Mouse (Mus musculus) intestine, postnatal 0 days (tissue): ENCODE measurements around the gene Cd24a. TPM values are rescaled to one million over a fixed set of nuclear protein-coding genes. Genes with fewer than 3 reads are reported as not detected.

Experiments
- ATAC-seq: fragments of 200-750 bp; cut with Nextera tagmentation; 2 replicates; pipeline ENCODE4 v1.8.0; 2017; ENCODE audit warnings: mild to moderate bottlenecking, moderate TSS enrichment, moderate library complexity
- H3K27ac ChIP-seq: fragments of 300-500 bp; sonication (generic); 2 replicates; pipeline ENCODE4 v1.5.1; 2014; ENCODE audit warnings: mild to moderate bottlenecking, low read depth, low read length, moderate library complexity
- H3K27me3 ChIP-seq: fragments of 300-500 bp; sonication (generic); replicated peaks from 2 replicates; pipeline ENCODE4 v1.6.1; 2014; ENCODE audit warnings: low read length, mixed read lengths; ENCODE audit not compliant: control insufficient read depth, insufficient read depth
- H3K36me3 ChIP-seq: fragments of 300-500 bp; sonication (generic); 2 replicates; pipeline ENCODE4 v1.6.1; 2014; ENCODE audit warnings: mild to moderate bottlenecking, moderate library complexity; ENCODE audit not compliant: control insufficient read depth, insufficient read depth
- H3K4me1 ChIP-seq: fragments of 300-500 bp; sonication (generic); replicated peaks from 2 replicates; pipeline ENCODE4 v1.6.1; 2014; ENCODE audit warnings: antibody characterized with exemption, low read length, mixed read lengths; ENCODE audit not compliant: control insufficient read depth, insufficient read depth
- H3K4me2 ChIP-seq: fragments of 300-500 bp; sonication (generic); replicated peaks from 2 replicates; pipeline ENCODE4 v1.6.1; 2014; ENCODE audit warnings: low read depth, mild to moderate bottlenecking, moderate library complexity
- H3K4me3 ChIP-seq: fragments of 300-500 bp; sonication (generic); 2 replicates; pipeline ENCODE4 v1.5.1; 2014; ENCODE audit warnings: low read depth, low read length
- H3K9ac ChIP-seq: fragments of 300-500 bp; sonication (generic); 2 replicates; pipeline ENCODE4 v1.6.1; 2014; ENCODE audit warnings: mild to moderate bottlenecking, low read depth, low read length
- H3K9me3 ChIP-seq: fragments of 300-500 bp; sonication (generic); 2 replicates; pipeline ENCODE4 v1.6.1; 2016; ENCODE audit warnings: mixed run types; ENCODE audit not compliant: control insufficient read depth
- CTCF ChIP-seq: sonication (generic); IDR thresholded peaks from 2 replicates; pipeline ENCODE4 v1.5.1; 2016; ENCODE audit warnings: low read depth, mild to moderate bottlenecking, control low read depth, antibody characterized with exemption, moderate library complexity
- WGBS: fragments of 180-500 bp; shearing (Covaris S2); extraction: QIAGEN DNeasy Blood & Tissue Kit; methylation state at CpG from one replicate; pipeline ENCODE4 v1.1.7; 2014; 5-methylcytosine and 5-hydroxymethylcytosine counted together
- polyA plus RNA-seq: library from polyadenylated mRNA; unstranded; fragments of >200 nt; fragmentation: Nextera tagmentation; extraction: Ambion mirVana; gene quantifications from 2 replicates; pipeline ENCODE4 v1.2.1, GENCODE M21; 2015

Cd24a gene
- polyA plus RNA-seq, 1 experiment from 2014 or later: 91.9 TPM

- Histone ChIP-seq H3K4me1 (no peaks in the 10 kb centered on the region), H3K27me3 (no peaks in the 10 kb centered on the region), H3K9me3 (no peaks in the 10 kb centered on the region), H3K4me3 (no peak overlapping the region), H3K4me2 (no peak overlapping the region), H3K9ac (no peak overlapping the region), H3K36me3 (no peaks in the 10 kb centered on the region), H3K27ac (no peak overlapping the region)
- no peak for ATAC-seq
- 33% methylated on average over 2 of the region's 2 CpGs for WGBS
- peak; percentile 44 for TF ChIP-seq CTCF
Observed at GRCm38 (mm10) chr10:43560765-43561164, 17.3 kb upstream of the Cd24a start.

- WGBS: 91% methylated on average over 2 of the region's 2 CpGs
- TF ChIP-seq CTCF: no peak; the same call in 1 of the 2 replicates
- H3K27me3 ChIP-seq: no peaks in the 10 kb centered on the region
- H3K27ac ChIP-seq: no peak overlapping the region
- H3K9me3 ChIP-seq: no peaks in the 10 kb centered on the region
- no peak overlapping the region for H3K4me3 ChIP-seq
- H3K4me2 ChIP-seq: no peak overlapping the region
- H3K9ac ChIP-seq: no peak overlapping the region
- ATAC-seq: no peak
- H3K36me3 ChIP-seq: no peaks in the 10 kb centered on the region
- H3K4me1 ChIP-seq: no peaks in the 10 kb centered on the region
Observed at GRCm38 (mm10) chr10:43561311-43561710, 16.8 kb upstream of the Cd24a start.

- no peak for TF ChIP-seq CTCF
- ATAC-seq: no peak
- 81% methylated on average over 2 of the region's 2 CpGs for WGBS
- Histone ChIP-seq H3K4me2 (no peak overlapping the region), H3K9me3 (no peaks in the 10 kb centered on the region), H3K36me3 (no peaks in the 10 kb centered on the region), H3K9ac (no peak overlapping the region), H3K4me3 (no peak overlapping the region), H3K27me3 (no peaks in the 10 kb centered on the region), H3K4me1 (no peaks in the 10 kb centered on the region), H3K27ac (no peak overlapping the region)
Observed at GRCm38 (mm10) chr10:43574352-43574751, 3.7 kb upstream of the Cd24a start.

DNA sequence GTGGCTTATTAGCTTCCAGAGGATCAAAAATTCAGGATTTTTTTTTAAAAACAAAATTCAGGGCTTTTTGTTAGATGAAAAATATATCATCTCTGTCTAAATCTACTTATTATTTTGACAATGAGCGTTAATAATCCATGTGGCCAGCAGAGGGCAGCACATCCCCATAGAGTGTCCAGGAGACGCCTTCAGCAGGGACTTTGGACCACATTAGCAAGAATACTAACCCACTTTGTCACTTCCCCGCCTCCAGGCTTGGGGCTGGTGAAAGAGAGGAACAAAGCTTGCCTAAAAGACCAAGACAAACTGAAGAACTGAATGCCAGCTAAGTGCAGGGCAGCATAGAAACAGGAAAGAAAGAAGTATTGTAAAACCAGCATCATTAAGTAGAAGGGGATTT, 3.1 kb upstream of the Cd24a start:
- no peaks in the 10 kb centered on the region for H3K36me3 ChIP-seq
- no peak for ATAC-seq

GRCm38 (mm10) chr10:43577299-43577996, 636 bp upstream of the Cd24a start:
- Histone ChIP-seq H3K4me3 (peak overlapping the region; percentile 64), H3K36me3 (no peaks in the 10 kb centered on the region), H3K9me3 (no peaks in the 10 kb centered on the region), H3K9ac (no peak overlapping the region), H3K4me2 (peak overlapping the region; percentile 97), H3K27me3 (no peaks in the 10 kb centered on the region), H3K27ac (no peak overlapping the region), H3K4me1 (0 out of 2 replicates have a peak, but pooled peaks cover 5% of the 10 kb centered on the region)
- WGBS: 18% methylated on average over 19 of the region's 19 CpGs
- TF ChIP-seq CTCF: peak; percentile 48
- ATAC-seq: peak; percentile 11; the same call in 1 of the 2 replicates

More for the DNA sequence above, 3.1 kb upstream of the Cd24a start:
- Histone ChIP-seq H3K9me3 (no peaks in the 10 kb centered on the region), H3K4me2 (no peak overlapping the region), H3K9ac (no peak overlapping the region), H3K4me3 (no peak overlapping the region), H3K4me1 (no peaks in the 10 kb centered on the region), H3K27ac (no peak overlapping the region), H3K27me3 (no peaks in the 10 kb centered on the region)
- 4% methylated on average over 3 of the region's 3 CpGs for WGBS
- peak; percentile 93 for TF ChIP-seq CTCF

DNA sequence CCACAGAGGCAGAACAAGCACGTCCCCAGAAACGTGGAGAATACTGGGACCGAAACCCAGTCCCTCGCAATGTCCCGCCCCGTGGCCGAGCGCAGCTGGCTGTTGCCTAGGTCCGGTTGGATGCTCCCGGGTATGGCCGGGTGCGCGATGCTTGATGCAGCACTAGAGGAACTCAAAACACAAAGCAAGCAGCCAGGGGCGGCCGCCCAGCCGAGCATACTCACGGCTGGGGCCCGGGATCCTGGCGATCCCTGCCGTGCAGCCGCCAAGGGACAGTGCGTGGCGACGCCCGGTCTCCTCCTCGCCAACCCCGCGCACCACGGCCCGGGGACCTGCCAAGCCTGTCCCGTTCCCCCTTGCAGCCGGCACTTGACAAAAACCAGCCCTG, 276 bp downstream of the Cd24a start:
- 0 out of 2 replicates have a peak, but pooled peaks have one; percentile 11 for TF ChIP-seq CTCF
- peak overlapping the region; percentile 97 for H3K4me2 ChIP-seq
- H3K4me3 ChIP-seq: peak overlapping the region; percentile 64
- no peaks in the 10 kb centered on the region for H3K36me3 ChIP-seq
- H3K9ac ChIP-seq: peak overlapping the region; percentile 54
- H3K27ac ChIP-seq: peak overlapping the region; percentile 77
- under 1% methylated on average over 32 of the region's 32 CpGs for whole genome bisulfite sequencing
- peak; percentile 48 for ATAC-seq
- no peaks in the 10 kb centered on the region for H3K9me3 ChIP-seq
- no peaks in the 10 kb centered on the region for H3K27me3 ChIP-seq
- H3K4me1 ChIP-seq: 0 out of 2 replicates have a peak, but pooled peaks cover 5% of the 10 kb centered on the region
